Mouse (Mus musculus): ENCODE results near the gene Tspan5.

The Tspan5 gene

GRCm38 (mm10) chr3:138741649-138742565, at the start of gene Tspan5:
Gene Tspan5 (plus strand): TSS chr3:138742195.
- ChIA-PET POLR2A (interaction anchor here (0.6 to 2.8 kb wide), 43 partner anchors 9 to 785 kb away, joined by 3 to 11 read pairs (median 3); partner anchors contain the start of gene Trmt10a (in 1 of the 4)), CTCF (interaction anchor here in 2 of 4 experiments (0.6 to 1.6 kb wide), 4 partner anchors 86 to 164 kb away, joined by 3 to 4 read pairs (median 4); no protein-coding TSS in a partner anchor)

- ChIA-PET CTCF (no interaction called here), POLR2A (no interaction called here)
Measured at GRCm38 (mm10) chr3:138692302-138692701, 49.7 kb upstream of the Tspan5 start.

GRCm38 (mm10) chr3:138703399-138703798, 38.6 kb upstream of the Tspan5 start:
- ChIA-PET CTCF (interaction anchor here in 1 of 4 experiments (0.6 kb wide), 1 partner anchor 1539 kb away, joined by 4 read pairs; no protein-coding TSS in a partner anchor), POLR2A (no interaction called here)

DNA sequence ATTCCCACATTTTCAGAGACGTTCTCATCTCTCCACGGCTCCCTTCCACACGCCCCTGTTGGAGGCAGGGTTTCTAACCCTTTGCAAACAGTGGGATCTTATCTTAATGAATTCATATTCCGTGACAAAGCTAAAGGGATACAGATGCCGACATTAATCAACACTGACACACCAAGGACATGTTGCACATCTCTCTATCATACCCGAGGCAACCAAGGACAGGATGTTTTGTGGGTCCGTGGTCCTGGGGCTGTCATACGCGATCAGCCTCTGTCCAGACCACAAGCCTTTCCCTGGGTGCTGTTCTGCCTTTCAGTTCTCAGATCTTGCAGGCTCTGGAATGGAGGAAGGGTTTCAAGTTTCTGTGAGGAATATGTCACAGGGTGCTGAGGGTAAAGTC, 37.5 kb upstream of the Tspan5 start:
- CTCF ChIA-PET: no interaction called here

DNA sequence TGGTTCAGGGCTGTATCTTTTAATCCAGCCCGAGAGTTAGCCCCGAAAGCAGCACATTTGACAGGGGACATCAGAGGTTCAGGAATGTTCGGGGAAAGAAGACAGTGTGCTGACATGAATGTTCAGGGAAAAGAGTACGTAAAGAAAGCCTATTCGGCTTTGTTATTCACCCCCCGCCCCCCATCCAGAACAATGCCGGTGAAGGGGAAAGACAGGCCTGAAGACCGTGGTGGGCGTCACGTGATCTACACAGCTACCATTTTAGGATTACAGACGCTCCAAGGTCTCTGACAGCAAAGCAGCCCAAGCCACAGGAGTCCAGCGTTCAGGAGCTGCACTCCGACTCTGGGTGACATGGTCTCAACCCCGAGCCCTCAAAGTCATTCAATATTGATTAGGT, 36.1 kb upstream of the Tspan5 start:
- POLR2A ChIA-PET: interaction anchor here (0.6 to 1.3 kb wide), 5 partner anchors 17 to 132 kb away, joined by 3 to 6 read pairs (median 3); no protein-coding TSS in a partner anchor
- CTCF ChIA-PET: interaction anchor here in 1 of 4 experiments (0.6 kb wide), 1 partner anchor 368 kb away, joined by 3 read pairs; no protein-coding TSS in a partner anchor

More for the DNA sequence above, 37.5 kb upstream of the Tspan5 start:
- POLR2A ChIA-PET: interaction anchor here in 1 of 4 experiments (0.6 kb wide), 1 partner anchor 38 kb away, joined by 4 read pairs; no protein-coding TSS in a partner anchor

GRCm38 (mm10) chr3:138709183-138709582, 32.8 kb upstream of the Tspan5 start:
- ChIA-PET CTCF (no interaction called here), POLR2A (interaction anchor here in 1 of 4 experiments (0.7 to 1.1 kb wide), 2 partner anchors 20 to 468 kb away, joined by 3 read pairs; no protein-coding TSS in a partner anchor)

- ChIA-PET POLR2A (interaction anchor here in 2 of 4 experiments (0.6 to 0.8 kb wide), 2 partner anchors 20 to 112 kb away, joined by 3 read pairs; no protein-coding TSS in a partner anchor), CTCF (interaction anchor here in 1 of 4 experiments (0.6 kb wide), 1 partner anchor 12 kb away, joined by 3 read pairs; no protein-coding TSS in a partner anchor)
Measured at GRCm38 (mm10) chr3:138711971-138712370, 30.0 kb upstream of the Tspan5 start.

GRCm38 (mm10) chr3:138712452-138713140, 29.4 kb upstream of the Tspan5 start:
- ChIA-PET CTCF (interaction anchor here in 3 of 4 experiments (0.6 to 1.2 kb wide), 7 partner anchors 9 to 177 kb away, joined by 3 to 4 read pairs (median 3); no protein-coding TSS in a partner anchor), POLR2A (interaction anchor here in 3 of 4 experiments (0.6 to 0.8 kb wide), 3 partner anchors 19 to 112 kb away, joined by 3 to 8 read pairs (median 3); no protein-coding TSS in a partner anchor)

GRCm38 (mm10) chr3:138713141-138713540, 28.9 kb upstream of the Tspan5 start:
- ChIA-PET CTCF (interaction anchor here in 2 of 4 experiments (0.6 to 1.2 kb wide), 6 partner anchors 9 to 176 kb away, joined by 3 to 4 read pairs (median 3); no protein-coding TSS in a partner anchor), POLR2A (no interaction called here)

GRCm38 (mm10) chr3:138714788-138715187, 27.2 kb upstream of the Tspan5 start:
- POLR2A ChIA-PET: interaction anchor here in 1 of 4 experiments (0.6 to 0.7 kb wide), 2 partner anchors 14 to 39 kb away, joined by 3 to 6 read pairs; no protein-coding TSS in a partner anchor

GRCm38 (mm10) chr3:138715212-138715611, 26.8 kb upstream of the Tspan5 start:
- ChIA-PET POLR2A (no interaction called here), CTCF (no interaction called here)

More at GRCm38 (mm10) chr3:138714788-138715187, 27.2 kb upstream of the Tspan5 start:
- CTCF ChIA-PET: no interaction called here

- POLR2A ChIA-PET: interaction anchor here in 1 of 4 experiments (0.6 kb wide), 1 partner anchor 205 kb away, joined by 3 read pairs; no protein-coding TSS in a partner anchor
- CTCF ChIA-PET: no interaction called here
Measured at GRCm38 (mm10) chr3:138717040-138717439, 25.0 kb upstream of the Tspan5 start.

- POLR2A ChIA-PET: interaction anchor here in 2 of 4 experiments (0.5 to 1.4 kb wide), 5 partner anchors 16 to 856 kb away, joined by 3 to 4 read pairs (median 3); partner anchors contain the start of gene Tspan5 (in 1 of the 2)
Measured at GRCm38 (mm10) chr3:138722152-138722551, 19.8 kb upstream of the Tspan5 start.

GRCm38 (mm10) chr3:138727571-138727970, 14.4 kb upstream of the Tspan5 start:
- ChIA-PET CTCF (no interaction called here), POLR2A (no interaction called here)

More at GRCm38 (mm10) chr3:138722152-138722551, 19.8 kb upstream of the Tspan5 start:
- CTCF ChIA-PET: interaction anchor here in 1 of 4 experiments (1.4 kb wide), 1 partner anchor 9 kb away, joined by 3 read pairs; no protein-coding TSS in a partner anchor

GRCm38 (mm10) chr3:138728840-138729239, 13.2 kb upstream of the Tspan5 start:
- CTCF ChIA-PET: interaction anchor here in 1 of 4 experiments (0.7 kb wide), 1 partner anchor 74 kb away, joined by 3 read pairs; no protein-coding TSS in a partner anchor
- POLR2A ChIA-PET: interaction anchor here in 1 of 4 experiments (0.6 kb wide), 2 partner anchors 14 to 194 kb away, joined by 3 to 6 read pairs; no protein-coding TSS in a partner anchor

DNA sequence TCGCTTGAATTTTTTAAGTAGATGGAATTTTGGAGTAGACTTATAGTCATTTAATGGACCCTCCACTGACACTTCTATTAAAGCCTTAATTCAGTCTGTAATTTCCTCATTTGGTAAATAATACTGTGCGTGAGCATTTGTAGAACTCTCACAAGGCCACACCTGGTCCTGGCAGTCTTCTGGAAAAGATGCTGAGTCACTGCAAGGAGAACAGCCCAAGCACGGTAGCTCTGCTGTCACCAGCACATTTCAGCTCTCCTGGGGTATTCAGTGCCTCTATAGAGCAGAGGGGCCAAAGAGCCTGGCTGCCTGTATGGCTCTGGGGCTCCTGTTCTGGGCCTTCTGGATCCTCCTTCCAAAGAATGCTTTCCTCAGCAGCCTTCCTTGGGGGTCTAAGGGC, 11.2 kb upstream of the Tspan5 start:
- ChIA-PET POLR2A (interaction anchor here (0.6 to 1.2 kb wide), 5 partner anchors 11 to 78 kb away, joined by 3 to 6 read pairs (median 3); partner anchors contain the start of gene Tspan5 (in 4 of the 4)), CTCF (interaction anchor here in 1 of 4 experiments (0.6 kb wide), 1 partner anchor 26 kb away, joined by 3 read pairs; no protein-coding TSS in a partner anchor)

DNA sequence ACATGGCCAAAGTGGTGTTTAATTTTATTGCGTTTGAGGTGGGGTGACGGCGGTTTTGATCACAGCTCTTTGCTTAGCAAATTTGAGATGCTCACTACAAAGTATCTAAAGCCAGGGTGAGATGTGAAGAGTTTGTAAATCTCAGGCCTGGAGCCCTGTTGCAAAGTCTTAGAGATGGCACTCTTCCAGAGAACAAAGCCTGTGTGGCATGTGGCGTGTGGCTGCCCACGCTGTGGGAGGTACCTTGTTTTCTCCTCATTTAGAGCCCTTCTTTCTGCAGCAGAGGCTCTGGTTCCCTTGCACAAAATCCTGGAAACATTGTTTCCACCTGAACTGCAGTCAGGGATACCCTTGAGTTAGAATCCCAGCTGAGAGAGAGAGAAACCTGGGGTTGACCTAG, 6.2 kb upstream of the Tspan5 start:
- CTCF ChIA-PET: no interaction called here
- POLR2A ChIA-PET: no interaction called here

- POLR2A ChIA-PET: no interaction called here
- CTCF ChIA-PET: no interaction called here
Measured at GRCm38 (mm10) chr3:138739150-138739700, 2.8 kb upstream of the Tspan5 start.

All from embryonic stem cell, embryonic (primary cell).